Comparison of ENCODE assay signal across 21 mouse cellular contexts in genomic region chr4:46928112-46928511, GRCm38 (mm10).
A peak's percentile ranks its signal among the peaks of the same experiment; 100 is the strongest.
DNase-seq lines count a peak whose midpoint lies in the region; ATAC-seq and TF ChIP-seq lines count a peak whose summit lies in the region.
"Had no signal": no experiment of that assay in that cellular context is flagged by ENCODE, and none has a peak within 500 bp of the region (broad histone marks: within the 10 kb centered on the region; RNA-seq: fewer than 3 reads in every experiment).

No protein-coding gene starts in this region.

- no peaks in the 10 kb centered on the region for H3K79me2 ChIP-seq in CH12.LX (replicated peaks; ENCODE audit: control insufficient read depth, extremely low read depth, insufficient read depth, poor library complexity, severe bottlenecking)

- no peaks in the 10 kb centered on the region for H3K36me3 ChIP-seq in CH12.LX (replicated peaks in 1 of 2; ENCODE audit: control insufficient read depth in 1 of 2, insufficient read depth in 1 of 2, low read length in 1 of 2)
- no peaks in the 10 kb centered on the region for H3K36me3 ChIP-seq in heart, embryonic 11.5 days (ENCODE audit: control insufficient read depth, insufficient read depth, low read length)
- H3K36me3 ChIP-seq in liver, embryonic 12.5 days = no peaks in the 10 kb centered on the region
- H3K36me3 ChIP-seq: forebrain, embryonic 12.5 days; heart, embryonic 15.5 days; hindbrain, embryonic 12.5 days; midbrain, embryonic 10.5 days; neural tube, embryonic 12.5 days had no signal

- in situ Hi-C loops in CH12.LX (cut with MboI; ENCODE audit: low pct_ligation_motif_present, low pct_unique_long_range_greater_than_20kb, low sequenced_read_pairs) = no loop called here

- H3K27me3 ChIP-seq in CH12.LX (replicated peaks) = peaks cover 21% of the 10 kb centered on the region
- H3K27me3 ChIP-seq in heart, embryonic 11.5 days (ENCODE audit: control insufficient read depth, insufficient read depth, low read length) = no peaks in the 10 kb centered on the region
- H3K27me3 ChIP-seq in liver, embryonic 12.5 days (replicated peaks) = no peaks in the 10 kb centered on the region; the same call in 1 of the 2 replicates
- H3K27me3 ChIP-seq: forebrain, embryonic 12.5 days; heart, embryonic 15.5 days; hindbrain, embryonic 12.5 days; neural tube, embryonic 12.5 days had no signal

- no peak overlapping the region for H3K27ac ChIP-seq in CH12.LX (ENCODE audit: insufficient read depth, low read depth)
- H3K27ac ChIP-seq in cortical plate, adult 2 months (ENCODE audit: insufficient read depth, low read length) = peak overlapping the region; percentile 33; the same call in 1 of the 2 replicates
- H3K27ac ChIP-seq in heart, embryonic 11.5 days (ENCODE audit: low read depth, low read length) = no peak overlapping the region
- H3K27ac ChIP-seq in liver, embryonic 12.5 days = no peak overlapping the region
- H3K27ac ChIP-seq: forebrain, embryonic 12.5 days; heart, embryonic 15.5 days; hindbrain, embryonic 12.5 days; midbrain, embryonic 10.5 days; neural tube, embryonic 12.5 days had no signal

- WGBS in heart, embryonic 11.5 days (ENCODE audit: insufficient replicate concordance) = 66% methylated on average over 3 of the region's 3 CpGs
- 24% methylated on average over 3 of the region's 3 CpGs for WGBS in liver, embryonic 12.5 days (ENCODE audit: insufficient replicate concordance)

- peak; percentile 64 for DNase-seq in adrenal gland, adult 2 months
- no peak for DNase-seq in adrenal gland, postnatal 4 days (ENCODE audit: low spot score in 2 of 2)
- peak; percentile 18 for DNase-seq in layer of hippocampus, adult 9-10 months (ENCODE audit: low spot score)
- DNase-seq in layer of hippocampus, adult 8-10 months (ENCODE audit: low spot score in 2 of 2) = no peak
- peak; percentile 26 for DNase-seq in CH12.LX (ENCODE audit: extremely low read depth)
- DNase-seq: B cell, adult 2 months; cerebellum, adult 8-10 months; embryo, embryonic 11 days; kidney, adult 9 months; kidney, postnatal 4 days; liver; lung, adult 18-20 months had no signal

- no peak for TF ChIP-seq POLR2A in CH12.LX (IDR thresholded peaks at IDR 0.05; ENCODE audit: low read depth, low read length)
- no peak for TF ChIP-seq POLR2A in cortical plate, adult 2 months (IDR thresholded peaks at IDR 0.05; ENCODE audit: extremely low read depth, insufficient read depth, low read length)

- dilution Hi-C loops in CH12.LX (cut with MboI; ENCODE audit: extremely low pct_ligation_motif_present, extremely low pct_unique_long_range_greater_than_20kb, low sequenced_read_pairs) = no loop called here

- no peak overlapping the region for H3K9ac ChIP-seq in CH12.LX (ENCODE audit: insufficient read depth, low read depth)
- no peak overlapping the region for H3K9ac ChIP-seq in heart, embryonic 11.5 days (ENCODE audit: low read depth, low read length)
- H3K9ac ChIP-seq in liver, embryonic 12.5 days = no peak overlapping the region
- H3K9ac ChIP-seq: forebrain, embryonic 12.5 days; heart, embryonic 15.5 days; hindbrain, embryonic 12.5 days; neural tube, embryonic 12.5 days had no signal

- no peak for TF ChIP-seq RAD21 in CH12.LX (IDR thresholded peaks at IDR 0.05; ENCODE audit: low read depth, low read length)

- H3K4me1 ChIP-seq in CH12.LX (ENCODE audit: control insufficient read depth in 1 of 2, insufficient read depth in 2 of 2) = peaks cover 0 to 16% of the 10 kb centered on the region in 2 experiments; a peak in 2 of 4 replicates
- peaks cover 21% of the 10 kb centered on the region for H3K4me1 ChIP-seq in cortical plate, adult 2 months (ENCODE audit: control insufficient read depth, insufficient read depth, low read length)
- no peaks in the 10 kb centered on the region for H3K4me1 ChIP-seq in heart, embryonic 11.5 days (ENCODE audit: control insufficient read depth, insufficient read depth, low read length)
- peaks cover 6% of the 10 kb centered on the region; the same call in 1 of the 2 replicates for H3K4me1 ChIP-seq in liver, embryonic 12.5 days
- H3K4me1 ChIP-seq: heart, embryonic 15.5 days had no signal

- no peak overlapping the region for H3K4me2 ChIP-seq in CH12.LX (ENCODE audit: insufficient read depth, low read depth, poor library complexity, severe bottlenecking)
- H3K4me2 ChIP-seq in heart, embryonic 11.5 days = no peak overlapping the region
- no peak overlapping the region for H3K4me2 ChIP-seq in liver, embryonic 12.5 days
- H3K4me2 ChIP-seq: forebrain, embryonic 12.5 days; heart, embryonic 15.5 days; hindbrain, embryonic 12.5 days; neural tube, embryonic 12.5 days had no signal

- H3K9me3 ChIP-seq in CH12.LX (replicated peaks; ENCODE audit: low read length) = no peaks in the 10 kb centered on the region
- H3K9me3 ChIP-seq in heart, embryonic 11.5 days (replicated peaks; ENCODE audit: control insufficient read depth, low read length) = no peaks in the 10 kb centered on the region
- H3K9me3 ChIP-seq in liver, embryonic 12.5 days (replicated peaks) = no peaks in the 10 kb centered on the region
- H3K9me3 ChIP-seq: forebrain, embryonic 12.5 days; heart, embryonic 15.5 days; hindbrain, embryonic 12.5 days; midbrain, embryonic 10.5 days; neural tube, embryonic 12.5 days had no signal

- no peak for ATAC-seq in heart, embryonic 11.5 days (replicated peaks; ENCODE audit: insufficient number of reproducible peaks, low FRiP score, low TSS enrichment)
- no peak for ATAC-seq in liver, embryonic 12.5 days
- ATAC-seq: inflammation-experienced regulatory T-cells, adult 6 months had no signal

- H3K4me3 ChIP-seq in CH12.LX (replicated peaks in 1 of 3; ENCODE audit: low read depth in 2 of 3, low read length in 2 of 3, poor library complexity in 1 of 3) = no peak overlapping the region
- H3K4me3 ChIP-seq in cortical plate, adult 2 months (ENCODE audit: insufficient read depth, low read length) = no peak overlapping the region
- no peak overlapping the region for H3K4me3 ChIP-seq in heart, embryonic 11.5 days (ENCODE audit: low read depth, low read length)
- no peak overlapping the region for H3K4me3 ChIP-seq in liver, embryonic 12.5 days
- H3K4me3 ChIP-seq: forebrain, embryonic 12.5 days; heart, embryonic 15.5 days; hindbrain, embryonic 12.5 days; midbrain, embryonic 10.5 days; neural tube, embryonic 12.5 days had no signal

- TF ChIP-seq CTCF in CH12.LX (conservative IDR thresholded peaks at IDR 0.05 in 1 of 2, IDR thresholded peaks at IDR 0.05 in 1 of 2; ENCODE audit: low read depth in 2 of 2, low read length in 2 of 2) = no peak
- TF ChIP-seq CTCF in cortical plate, adult 2 months (IDR thresholded peaks at IDR 0.05; ENCODE audit: extremely low read depth, insufficient read depth, low read length) = no peak

- no peak for TF ChIP-seq EP300 in CH12.LX (IDR thresholded peaks at IDR 0.05; ENCODE audit: low read length)

TF ChIP-seq in CH12.LX, 34 proteins besides CTCF, POLR2A, EP300 and RAD21:
- TF ChIP-seq PAX5 (IDR thresholded peaks at IDR 0.05; ENCODE audit: low read length) (no peak), SMC3 (IDR thresholded peaks at IDR 0.05; ENCODE audit: low read depth, low read length) (no peak), GABPA (IDR thresholded peaks at IDR 0.05; ENCODE audit: insufficient replicate concordance, low read depth, low read length) (no peak), MAX (IDR thresholded peaks at IDR 0.05; ENCODE audit: low read length) (no peak), KAT2A (IDR thresholded peaks at IDR 0.05; ENCODE audit: insufficient replicate concordance, low read length) (no peak), JUND (conservative IDR thresholded peaks at IDR 0.05; ENCODE audit: low read depth, low read length) (no peak), HCFC1 (IDR thresholded peaks at IDR 0.05; ENCODE audit: low read depth, low read length) (no peak), POLR2AphosphoS2 (IDR thresholded peaks at IDR 0.05; ENCODE audit: low read depth, low read length) (no peak), TCF12 (IDR thresholded peaks at IDR 0.05; ENCODE audit: low read depth, low read length) (no peak), NRF1 (IDR thresholded peaks at IDR 0.05; ENCODE audit: low read depth, low read length) (no peak), USF1 (IDR thresholded peaks at IDR 0.05; ENCODE audit: low read depth, low read length) (no peak)
TF ChIP-seq in CH12.LX: peak in this region for 0.

Comparison
In these comparisons a context has a peak if more than half of its experiments do, and no peak if none do; other contexts are left out.
1. DNase-seq: peak in adrenal gland, adult 2 months (single experiment), layer of hippocampus, adult 9-10 months (single experiment) and CH12.LX (single experiment); none in adrenal gland, postnatal 4 days (0 of 2) and layer of hippocampus, adult 8-10 months (0 of 2).